Mouse (Mus musculus) forebrain, postnatal 0 days (tissue): ENCODE data around the gene Rnf207. TPM values are rescaled to one million over a fixed set of nuclear protein-coding genes. Genes with fewer than 3 reads are reported as not detected.

Experiments used
- ATAC-seq: fragments of 200-750 bp; cut with Nextera tagmentation; 2 replicates; pipeline ENCODE4 v1.8.0; 2017; ENCODE audit warnings: mild to moderate bottlenecking, moderate library complexity
- DNase-seq: peaks from one replicate; pipeline ENCODE4 v3.0.0-alpha.2; 2015
- H3K27ac ChIP-seq: fragments of 300-500 bp; sonication (generic); 2 replicates; pipeline ENCODE4 v1.5.1; 2014; ENCODE audit warnings: low read depth, mild to moderate bottlenecking, antibody characterized with exemption, low read length, moderate library complexity, mixed read lengths
- H3K27me3 ChIP-seq: fragments of 300-500 bp; sonication (generic); 2 replicates; pipeline ENCODE4 v1.6.1; 2014; ENCODE audit warnings: mild to moderate bottlenecking, low read length, mixed read lengths; ENCODE audit not compliant: insufficient read depth
- H3K36me3 ChIP-seq: fragments of 300-500 bp; sonication (generic); 2 replicates; pipeline ENCODE4 v1.6.1; 2014; ENCODE audit warnings: mild to moderate bottlenecking, moderate library complexity; ENCODE audit not compliant: insufficient read depth
- H3K4me1 ChIP-seq: fragments of 300-500 bp; sonication (generic); 2 replicates; pipeline ENCODE4 v1.6.1; 2014; ENCODE audit warnings: antibody characterized with exemption; ENCODE audit not compliant: insufficient read depth
- H3K4me2 ChIP-seq: fragments of 300-500 bp; sonication (generic); 2 replicates; pipeline ENCODE4 v1.6.1; 2014; ENCODE audit warnings: low read depth, mild to moderate bottlenecking, moderate library complexity
- H3K4me3 ChIP-seq: fragments of 300-500 bp; sonication (generic); 2 replicates; pipeline ENCODE4 v1.5.1; 2014; ENCODE audit warnings: low read depth, low read length, mixed read lengths
- H3K9ac ChIP-seq: fragments of 300-500 bp; sonication (generic); 2 replicates; pipeline ENCODE4 v1.6.1; 2014; ENCODE audit warnings: mild to moderate bottlenecking
- H3K9me3 ChIP-seq: fragments of 300-500 bp; sonication (generic); 2 replicates; pipeline ENCODE4 v1.6.1; 2016; ENCODE audit warnings: low read length
- CTCF ChIP-seq: sonication (generic); IDR thresholded peaks from 2 replicates; pipeline ENCODE4 v1.5.1; 2016; ENCODE audit warnings: antibody characterized with exemption, control low read depth, low read depth
- WGBS: fragments of 180-500 bp; shearing (Covaris S2); extraction: QIAGEN DNeasy Blood & Tissue Kit; methylation state at CpG from one replicate; pipeline ENCODE4 v1.1.7; 2014; 5-methylcytosine and 5-hydroxymethylcytosine counted together
- polyA plus RNA-seq: library from polyadenylated mRNA; unstranded; fragments of >200 nt; fragmentation: Nextera tagmentation; extraction: Ambion mirVana; gene quantifications from 2 replicates; pipeline ENCODE4 v1.2.1, GENCODE M21; 2015
- total RNA-seq: library from RNA; depleted of rRNA; stranded (reverse); fragments of >200 nt; gene quantifications from 2 replicates; pipeline ENCODE4 v1.2.3, GENCODE M21; 2014

The Rnf207 gene
- total and polyA plus RNA-seq, 2 experiments from 2014 or later = 2.6 to 4.2 TPM

- H3K4me3 ChIP-seq = no peak overlapping the region; the same call in 1 of the 2 replicates
These were observed 45.6 kb downstream of the Rnf207 start for GRCm38 (mm10) chr4:152273191-152273590.

GRCm38 (mm10) chr4:152272449-152273049 is 46.2 kb downstream of the Rnf207 start:
- Histone ChIP-seq H3K9me3 (no peaks in the 10 kb centered on the region), H3K4me3 (no peak overlapping the region), H3K27me3 (peaks cover 5% of the 10 kb centered on the region; the same call in 1 of the 2 replicates), H3K27ac (no peak overlapping the region), H3K4me1 (no peaks in the 10 kb centered on the region), H3K36me3 (peaks cover 4% of the 10 kb centered on the region; the same call in 1 of the 2 replicates), H3K9ac (no peak overlapping the region), H3K4me2 (no peak overlapping the region)
- TF ChIP-seq CTCF = peak; percentile 44; the same call in 1 of the 2 replicates
- WGBS = 43% methylated on average over 9 of the region's 9 CpGs
- 0 out of 2 replicates have a peak, but pooled peaks have one; percentile 14 for ATAC-seq
- DNase-seq = no peak

More at GRCm38 (mm10) chr4:152273191-152273590, 45.6 kb downstream of the Rnf207 start:
- H3K27ac ChIP-seq = 0 out of 2 replicates have a peak overlapping the region, but pooled peaks have one; percentile 45
- peaks cover 4% of the 10 kb centered on the region; the same call in 1 of the 2 replicates for H3K36me3 ChIP-seq
- H3K9ac ChIP-seq = no peak overlapping the region
- whole genome bisulfite sequencing = 36% methylated on average over 3 of the region's 3 CpGs
- no peaks in the 10 kb centered on the region for H3K4me1 ChIP-seq
- no peaks in the 10 kb centered on the region for H3K9me3 ChIP-seq
- no peak for ATAC-seq
- no peak for DNase-seq
- H3K4me2 ChIP-seq = peak overlapping the region; percentile 94; the same call in 1 of the 2 replicates
- peaks cover 5% of the 10 kb centered on the region; the same call in 1 of the 2 replicates for H3K27me3 ChIP-seq
- no peak for TF ChIP-seq CTCF

GRCm38 (mm10) chr4:152272006-152272405 is 46.8 kb downstream of the Rnf207 start:
- Histone ChIP-seq H3K9me3 (no peaks in the 10 kb centered on the region), H3K4me1 (no peaks in the 10 kb centered on the region), H3K4me3 (no peak overlapping the region), H3K36me3 (peaks cover 4% of the 10 kb centered on the region; the same call in 1 of the 2 replicates), H3K27me3 (peaks cover 5% of the 10 kb centered on the region; the same call in 1 of the 2 replicates), H3K4me2 (no peak overlapping the region), H3K27ac (no peak overlapping the region), H3K9ac (no peak overlapping the region)
- no peak for ATAC-seq
- no peak for TF ChIP-seq CTCF
- WGBS = 82% methylated on average over 7 of the region's 7 CpGs
- no peak for DNase-seq

GRCm38 (mm10) chr4:152271334-152271733 is 47.5 kb downstream of the Rnf207 start:
- Histone ChIP-seq H3K9me3 (no peaks in the 10 kb centered on the region), H3K9ac (no peak overlapping the region), H3K4me3 (no peak overlapping the region), H3K27ac (no peak overlapping the region), H3K4me2 (no peak overlapping the region), H3K27me3 (peaks cover 5% of the 10 kb centered on the region; the same call in 1 of the 2 replicates), H3K4me1 (no peaks in the 10 kb centered on the region), H3K36me3 (peaks cover 4% of the 10 kb centered on the region; the same call in 1 of the 2 replicates)
- ATAC-seq = no peak
- DNase-seq = no peak
- 92% methylated on average over 11 of the region's 11 CpGs for WGBS
- TF ChIP-seq CTCF = no peak

- Histone ChIP-seq H3K9me3 (no peaks in the 10 kb centered on the region), H3K4me1 (peaks cover 3% of the 10 kb centered on the region; the same call in 1 of the 2 replicates), H3K36me3 (peaks cover 4% of the 10 kb centered on the region; the same call in 1 of the 2 replicates), H3K27ac (no peak overlapping the region), H3K4me2 (no peak overlapping the region), H3K9ac (no peak overlapping the region), H3K4me3 (no peak overlapping the region), H3K27me3 (peaks cover 5% of the 10 kb centered on the region; the same call in 1 of the 2 replicates)
- no peak for TF ChIP-seq CTCF
- 79% methylated on average over 9 of the region's 9 CpGs for WGBS
- no peak for DNase-seq
- ATAC-seq = no peak
These were observed 48.2 kb downstream of the Rnf207 start for GRCm38 (mm10) chr4:152270599-152270998.

GRCm38 (mm10) chr4:152269967-152270366 is 48.8 kb downstream of the Rnf207 start:
- Histone ChIP-seq H3K9ac (no peak overlapping the region), H3K9me3 (no peaks in the 10 kb centered on the region), H3K4me1 (peaks cover 3% of the 10 kb centered on the region; the same call in 1 of the 2 replicates), H3K4me3 (no peak overlapping the region), H3K36me3 (peaks cover 4% of the 10 kb centered on the region; the same call in 1 of the 2 replicates), H3K27me3 (peaks cover 1% of the 10 kb centered on the region; the same call in 1 of the 2 replicates), H3K27ac (no peak overlapping the region), H3K4me2 (no peak overlapping the region)
- ATAC-seq = no peak
- no peak for TF ChIP-seq CTCF
- DNase-seq = no peak
- 89% methylated on average over 13 of the region's 13 CpGs for WGBS
